Mouse (Mus musculus): ENCODE measurements around the gene Pex6.

- TF ChIP-seq CTCF (IDR thresholded peaks at IDR 0.05; ENCODE audit: low read depth): no peak
- TF ChIP-seq EP300 (IDR thresholded peaks at IDR 0.05; ENCODE audit: low read depth): no peak
Observed at GRCm38 (mm10) chr17:46702506-46702905, 8.8 kb upstream of the Pex6 start.
